Mouse (Mus musculus) heart, postnatal 10 days (tissue): Measurements from ENCODE around the gene Hspe1. TPM values are rescaled to one million over a fixed set of nuclear protein-coding genes. Genes with fewer than 3 reads are reported as not detected.
"Not testable (repeated sequence)": the region's sequence is repeated elsewhere in the genome, so short reads cannot be mapped to it uniquely, and the experiment has no call there.

Experiments used
- DNase-seq, 2 experiments: peaks; one replicate each; pipeline ENCODE4 v3.0.0; 2021
- intact Hi-C: fragments of 180-260 bp; cut with DNase I; formaldehyde crosslinking; loops from one replicate; pipeline ENCODE4 v1.15.1; 2025
- total RNA-seq, 2 experiments: library from RNA; stranded (reverse); gene quantifications; 2 replicates each; pipeline ENCODE4 v1.2.3; 2021

Gene Hspe1
- total RNA-seq, result 100 to 1,000 TPM; 123 to 130 TPM

- peak; percentile 99 to 100 for DNase-seq
- intact Hi-C loops, result loop anchor here (1.0 to 5.0 kb wide), 5 partner anchors 35 to 294 kb away; partner anchors contain the start of genes Coq10b, Mob4, Rftn2 and Sf3b1
These were observed at the start of gene Hspe1, which contains the start of gene Hspd1 for GRCm38 (mm10) chr1:55087932-55088610. TSS of gene Hspe1 (plus strand) at chr1:55088132. TSS of gene Hspd1 (minus strand) at chr1:55088243.

GRCm38 (mm10) chr1:55039944-55040343, 48.0 kb upstream of the Hspe1 start:
- DNase-seq, result no peak
- intact Hi-C loops, result no loop called here

GRCm38 (mm10) chr1:55041691-55042090, 46.2 kb upstream of the Hspe1 start:
- intact Hi-C loops, result no loop called here
- DNase-seq, result no peak

GRCm38 (mm10) chr1:55042246-55042645, 45.7 kb upstream of the Hspe1 start:
- intact Hi-C loops, result no loop called here

GRCm38 (mm10) chr1:55043164-55043563, 44.8 kb upstream of the Hspe1 start:
- intact Hi-C loops, result no loop called here
- no peak for DNase-seq

More at GRCm38 (mm10) chr1:55042246-55042645, 45.7 kb upstream of the Hspe1 start:
- DNase-seq, result no peak

GRCm38 (mm10) chr1:55048841-55049587, 38.9 kb upstream of the Hspe1 start:
- intact Hi-C loops, result no loop called here
- DNase-seq, result no peak

GRCm38 (mm10) chr1:55051671-55052070, 36.3 kb upstream of the Hspe1 start:
- no peak for DNase-seq
- intact Hi-C loops, result loop anchor here (1.0 to 2.0 kb wide), 2 partner anchors 24 to 35 kb away; partner anchors contain the start of gene Sf3b1

- intact Hi-C loops, result loop anchor here (1.0 to 2.0 kb wide), 2 partner anchors 25 to 34 kb away; partner anchors contain the start of gene Sf3b1
- DNase-seq, result peak; percentile 100
These were observed 35.5 kb upstream of the Hspe1 start, which contains the start of gene Coq10b for GRCm38 (mm10) chr1:55052355-55052953. TSS of gene Coq10b (plus strand) at chr1:55052770.

GRCm38 (mm10) chr1:55053005-55053404, 34.9 kb upstream of the Hspe1 start:
- peak; percentile 85 to 90 for DNase-seq
- intact Hi-C loops, result loop anchor here (2.0 kb wide), 1 partner anchor 34 kb away; no protein-coding TSS in a partner anchor

GRCm38 (mm10) chr1:55053596-55053995, 34.3 kb upstream of the Hspe1 start:
- intact Hi-C loops, result loop anchor here (2.0 kb wide), 1 partner anchor 33 kb away; no protein-coding TSS in a partner anchor
- no peak for DNase-seq

GRCm38 (mm10) chr1:55055322-55056115, 32.4 kb upstream of the Hspe1 start:
- intact Hi-C loops, result no loop called here

GRCm38 (mm10) chr1:55058383-55058782, 29.5 kb upstream of the Hspe1 start:
- intact Hi-C loops, DNase-seq: not testable (repeated sequence)

More at GRCm38 (mm10) chr1:55055322-55056115, 32.4 kb upstream of the Hspe1 start:
- DNase-seq, result no peak

- no peak for DNase-seq
- intact Hi-C loops, result no loop called here
These were observed 26.8 kb upstream of the Hspe1 start for GRCm38 (mm10) chr1:55061099-55061498.

GRCm38 (mm10) chr1:55061772-55062171, 26.2 kb upstream of the Hspe1 start:
- DNase-seq, result no peak
- intact Hi-C loops, result no loop called here

GRCm38 (mm10) chr1:55072328-55072727, 15.6 kb upstream of the Hspe1 start:
- intact Hi-C loops, DNase-seq: not testable (repeated sequence)

GRCm38 (mm10) chr1:55074757-55075156, 13.2 kb upstream of the Hspe1 start:
- no peak for DNase-seq
- intact Hi-C loops, result no loop called here

- intact Hi-C loops, result no loop called here
- no peak for DNase-seq
These were observed 12.1 kb upstream of the Hspe1 start for GRCm38 (mm10) chr1:55075652-55076394.

GRCm38 (mm10) chr1:55076395-55076743, 11.6 kb upstream of the Hspe1 start:
- intact Hi-C loops, result no loop called here
- no peak for DNase-seq

GRCm38 (mm10) chr1:55076849-55077516, 10.9 kb upstream of the Hspe1 start:
- no peak for DNase-seq
- intact Hi-C loops, result no loop called here
